Mouse (Mus musculus): Measurements from ENCODE around the gene Nek2. TPM values are rescaled to one million over a fixed set of nuclear protein-coding genes. Genes with fewer than 3 reads are reported as not detected.

The Nek2 gene
- polyA plus RNA-seq (2014; fragmentation: Nextera tagmentation; extraction: Ambion mirVana): 55.6 and 59.5 TPM in 2 replicates

DNA sequence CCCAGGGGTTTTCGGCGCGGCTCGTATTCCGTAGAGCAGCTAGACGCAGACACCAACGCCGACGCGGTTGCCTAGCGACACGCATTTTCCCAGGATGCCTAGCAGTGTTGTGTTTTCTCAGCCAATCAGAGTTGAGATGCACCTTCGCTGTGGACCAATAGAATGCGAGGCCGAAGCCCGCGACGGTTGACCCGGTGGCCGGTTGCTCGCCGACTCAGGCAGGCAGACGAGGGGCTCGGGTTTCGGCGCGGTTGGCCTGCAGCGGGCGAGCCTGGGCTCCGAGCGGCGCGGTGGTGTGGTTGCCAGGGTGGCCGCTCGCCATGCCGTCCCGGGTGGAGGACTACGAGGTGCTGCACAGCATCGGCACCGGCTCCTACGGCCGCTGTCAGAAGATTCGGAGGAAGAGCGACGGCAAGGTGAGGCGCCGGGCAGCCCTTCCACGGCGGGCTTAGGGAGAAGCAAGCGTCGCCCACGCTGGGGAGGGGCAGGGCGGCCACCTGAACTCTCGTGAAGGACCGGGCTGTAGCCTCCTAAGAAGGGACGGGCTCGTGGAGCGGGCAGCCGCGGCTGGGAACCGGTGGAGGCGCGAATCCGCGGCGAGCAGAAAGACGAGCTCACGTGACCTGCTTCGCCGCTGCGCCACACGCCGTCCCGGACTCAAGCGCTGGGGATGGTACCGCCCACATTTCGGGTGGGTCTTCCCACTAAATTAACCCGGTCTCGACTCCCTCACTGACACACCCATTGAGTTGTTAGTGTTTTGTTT, at the start of gene Nek2:
TSS of gene Nek2 (plus strand) at position 119 of the 766 bp plus-strand sequence.
- Histone ChIP-seq H3K27ac (ENCODE audit: low read depth, low read length) (peak within 1 kb of the TSS; percentile 86), H3K4me3 (ENCODE audit: low read depth, low read length) (peak within 1 kb of the TSS; percentile 90), H3K27me3 (ENCODE audit: control insufficient read depth, insufficient read depth, low read length) (no peaks in the 10 kb centered on the region), H3K4me1 (replicated peaks; ENCODE audit: control insufficient read depth, insufficient read depth, low read length) (peaks cover 3% of the 10 kb centered on the region), H3K9ac (ENCODE audit: low read length) (peak within 1 kb of the TSS; percentile 89), H3K36me3 (ENCODE audit: control insufficient read depth, insufficient read depth, low read length) (peaks cover 4% of the 10 kb centered on the region; the same call in 1 of the 2 replicates), H3K4me2 (ENCODE audit: low read depth, low read length, severe bottlenecking) (peak within 1 kb of the TSS; percentile 71), H3K9me3 (ENCODE audit: control insufficient read depth, low read length) (no peaks in the 10 kb centered on the region)
- peak; percentile 94 for ATAC-seq (replicated peaks; ENCODE audit: low FRiP score)
- under 1% methylated on average over 79 of the region's 79 CpGs for WGBS
- peak; percentile 98 for DNase-seq (ENCODE audit: low spot score)

DNA sequence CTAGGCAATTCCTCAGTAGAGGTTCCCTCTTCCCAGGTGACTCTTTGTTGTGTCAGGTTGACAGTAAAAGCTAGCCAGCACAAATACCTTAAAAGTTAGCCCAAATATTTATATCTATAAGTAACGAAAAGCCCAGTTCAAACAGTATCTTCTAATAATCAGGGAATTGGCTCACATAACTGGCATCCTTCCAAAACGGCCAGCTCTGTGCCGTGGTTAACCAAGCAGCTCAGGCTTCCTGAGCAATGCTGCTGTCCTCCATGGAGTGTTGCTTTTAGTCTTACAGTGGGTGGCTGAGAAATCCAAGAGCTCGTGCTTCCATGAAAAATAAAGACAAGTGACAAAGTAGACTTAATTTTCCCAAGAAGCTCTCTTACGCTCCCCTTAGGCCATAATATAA, 47.1 kb upstream of the Nek2 start:
- peaks cover 3% of the 10 kb centered on the region; the same call in 1 of the 2 replicates for H3K36me3 ChIP-seq (ENCODE audit: control insufficient read depth, insufficient read depth, low read length)
- DNase-seq (ENCODE audit: low spot score): no peak

DNA sequence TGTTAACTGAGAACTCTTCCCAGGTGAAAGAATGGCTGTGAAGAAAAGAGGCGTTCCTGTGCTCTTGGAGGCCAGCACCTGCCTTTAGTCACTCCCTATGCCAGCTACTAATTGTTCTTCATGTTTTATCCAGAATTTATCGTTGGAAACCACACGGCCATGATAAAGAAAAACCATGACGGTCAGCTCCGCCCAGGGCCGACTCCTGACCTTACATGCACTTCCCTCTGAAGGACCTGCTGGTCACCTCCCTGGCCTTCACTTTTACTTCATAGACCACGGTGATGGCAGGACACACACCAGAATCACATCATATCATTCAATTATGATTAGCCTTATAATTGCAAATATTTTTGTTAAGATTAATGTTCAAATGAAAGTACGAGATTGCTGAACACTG, 46.1 kb upstream of the Nek2 start:
- DNase-seq (ENCODE audit: low spot score): no peak
- H3K36me3 ChIP-seq (ENCODE audit: control insufficient read depth, insufficient read depth, low read length): peaks cover 3% of the 10 kb centered on the region; the same call in 1 of the 2 replicates
- 89% methylated on average over 8 of the region's 8 CpGs for WGBS
- no peak for ATAC-seq (replicated peaks; ENCODE audit: low FRiP score)
- no peaks in the 10 kb centered on the region for H3K4me1 ChIP-seq (replicated peaks; ENCODE audit: control insufficient read depth, insufficient read depth, low read length)
- H3K27ac ChIP-seq (ENCODE audit: low read depth, low read length): no peak overlapping the region
- H3K9me3 ChIP-seq (ENCODE audit: control insufficient read depth, low read length): no peaks in the 10 kb centered on the region
- H3K4me3 ChIP-seq (ENCODE audit: low read depth, low read length): no peak overlapping the region
- H3K4me2 ChIP-seq (ENCODE audit: low read depth, low read length, severe bottlenecking): no peak overlapping the region
- H3K27me3 ChIP-seq (ENCODE audit: control insufficient read depth, insufficient read depth, low read length): no peaks in the 10 kb centered on the region
- no peak overlapping the region for H3K9ac ChIP-seq (ENCODE audit: low read length)

More for the DNA sequence above, 47.1 kb upstream of the Nek2 start:
- no peaks in the 10 kb centered on the region for H3K4me1 ChIP-seq (replicated peaks; ENCODE audit: control insufficient read depth, insufficient read depth, low read length)
- ATAC-seq (replicated peaks; ENCODE audit: low FRiP score): no peak
- H3K4me2 ChIP-seq (ENCODE audit: low read depth, low read length, severe bottlenecking): no peak overlapping the region
- no peak overlapping the region for H3K9ac ChIP-seq (ENCODE audit: low read length)
- H3K4me3 ChIP-seq (ENCODE audit: low read depth, low read length): no peak overlapping the region
- no peaks in the 10 kb centered on the region for H3K27me3 ChIP-seq (ENCODE audit: control insufficient read depth, insufficient read depth, low read length)
- 87% methylated on average over 5 of the region's 5 CpGs for WGBS
- no peaks in the 10 kb centered on the region for H3K9me3 ChIP-seq (ENCODE audit: control insufficient read depth, low read length)
- no peak overlapping the region for H3K27ac ChIP-seq (ENCODE audit: low read depth, low read length)

DNA sequence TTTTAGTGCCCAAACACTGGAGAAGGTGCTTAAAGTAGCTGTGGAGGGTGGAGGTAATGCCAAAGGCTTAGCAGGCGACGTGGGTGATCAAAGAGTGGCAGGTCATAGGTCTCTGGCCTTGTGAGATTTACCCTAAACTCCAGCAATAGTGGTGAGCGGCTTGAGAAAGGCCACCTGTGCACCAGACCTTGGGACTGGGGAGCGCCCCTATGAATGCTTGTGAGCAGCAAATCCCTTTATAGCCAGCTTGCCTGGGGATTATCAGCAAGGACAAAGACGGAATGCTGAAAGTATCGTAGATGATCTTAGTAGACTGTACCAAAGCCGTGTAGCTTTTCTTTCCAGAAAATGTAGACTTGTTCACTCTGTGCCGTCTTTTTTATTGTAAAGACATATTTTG, 43.7 kb upstream of the Nek2 start:
- no peak overlapping the region for H3K4me3 ChIP-seq (ENCODE audit: low read depth, low read length)
- H3K36me3 ChIP-seq (ENCODE audit: control insufficient read depth, insufficient read depth, low read length): peaks cover 3% of the 10 kb centered on the region; the same call in 1 of the 2 replicates
- WGBS: 60% methylated on average over 8 of the region's 8 CpGs
- no peaks in the 10 kb centered on the region for H3K9me3 ChIP-seq (ENCODE audit: control insufficient read depth, low read length)
- ATAC-seq (replicated peaks; ENCODE audit: low FRiP score) (no peak), DNase-seq (ENCODE audit: low spot score) (no peak)
- no peaks in the 10 kb centered on the region for H3K4me1 ChIP-seq (replicated peaks; ENCODE audit: control insufficient read depth, insufficient read depth, low read length)
- H3K27me3 ChIP-seq (ENCODE audit: control insufficient read depth, insufficient read depth, low read length): no peaks in the 10 kb centered on the region
- H3K4me2 ChIP-seq (ENCODE audit: low read depth, low read length, severe bottlenecking): no peak overlapping the region
- H3K27ac ChIP-seq (ENCODE audit: low read depth, low read length): no peak overlapping the region
- no peak overlapping the region for H3K9ac ChIP-seq (ENCODE audit: low read length)

DNA sequence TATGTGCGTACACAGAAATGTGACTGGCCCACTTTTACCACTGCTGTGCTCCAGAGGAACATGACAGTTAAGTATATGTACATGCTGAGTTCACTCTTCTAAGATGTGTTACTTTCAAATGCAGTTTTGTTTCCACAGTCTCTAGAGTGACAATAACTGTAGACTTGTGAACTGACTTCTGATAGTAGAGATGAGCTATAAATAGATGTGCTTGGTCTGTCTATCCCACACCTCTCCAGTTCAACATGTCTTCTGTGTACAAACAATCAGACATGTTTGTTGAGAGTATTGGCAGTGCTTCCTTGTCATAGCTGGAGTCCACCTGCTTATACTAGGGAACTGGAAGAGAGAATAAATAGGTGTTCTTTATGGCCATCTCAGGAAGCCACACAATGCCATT, 40.8 kb upstream of the Nek2 start:
- ATAC-seq (replicated peaks; ENCODE audit: low FRiP score) (no peak), DNase-seq (ENCODE audit: low spot score) (no peak)
- WGBS: 100% methylated on average over 1 of the region's 1 CpGs
- Histone ChIP-seq H3K4me1 (replicated peaks; ENCODE audit: control insufficient read depth, insufficient read depth, low read length) (no peaks in the 10 kb centered on the region), H3K4me3 (ENCODE audit: low read depth, low read length) (no peak overlapping the region), H3K9ac (ENCODE audit: low read length) (no peak overlapping the region), H3K9me3 (ENCODE audit: control insufficient read depth, low read length) (no peaks in the 10 kb centered on the region), H3K27me3 (ENCODE audit: control insufficient read depth, insufficient read depth, low read length) (no peaks in the 10 kb centered on the region), H3K36me3 (ENCODE audit: control insufficient read depth, insufficient read depth, low read length) (peaks cover 3% of the 10 kb centered on the region; the same call in 1 of the 2 replicates), H3K27ac (ENCODE audit: low read depth, low read length) (no peak overlapping the region), H3K4me2 (ENCODE audit: low read depth, low read length, severe bottlenecking) (no peak overlapping the region)

DNA sequence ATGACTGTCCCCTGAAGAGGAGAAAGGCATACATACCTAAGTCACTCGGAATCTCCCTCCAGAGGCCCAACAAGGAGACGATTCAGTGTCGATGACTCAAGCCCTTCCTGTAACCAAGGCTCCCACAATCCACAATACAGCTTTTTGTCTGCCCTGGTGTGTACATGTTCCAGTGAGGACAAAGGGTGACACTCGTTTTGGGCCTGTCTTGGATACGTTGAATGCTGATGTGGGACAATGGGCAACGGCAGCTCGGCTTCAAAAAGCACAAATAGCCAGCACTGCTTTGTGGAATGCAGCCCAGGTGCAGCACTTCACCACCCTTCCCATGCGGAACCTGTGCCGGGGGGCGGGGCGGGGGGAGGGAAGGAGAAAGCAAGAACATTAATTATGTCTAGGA, 36.1 kb upstream of the Nek2 start:
- Histone ChIP-seq H3K36me3 (ENCODE audit: control insufficient read depth, insufficient read depth, low read length) (no peaks in the 10 kb centered on the region), H3K9ac (ENCODE audit: low read length) (no peak overlapping the region), H3K27ac (ENCODE audit: low read depth, low read length) (no peak overlapping the region), H3K4me3 (ENCODE audit: low read depth, low read length) (no peak overlapping the region), H3K4me1 (replicated peaks; ENCODE audit: control insufficient read depth, insufficient read depth, low read length) (no peaks in the 10 kb centered on the region), H3K9me3 (ENCODE audit: control insufficient read depth, low read length) (no peaks in the 10 kb centered on the region; the same call in 1 of the 2 replicates), H3K27me3 (ENCODE audit: control insufficient read depth, insufficient read depth, low read length) (no peaks in the 10 kb centered on the region), H3K4me2 (ENCODE audit: low read depth, low read length, severe bottlenecking) (no peak overlapping the region)
- DNase-seq (ENCODE audit: low spot score) (no peak), ATAC-seq (replicated peaks; ENCODE audit: low FRiP score) (no peak)
- WGBS: 69% methylated on average over 11 of the region's 11 CpGs

DNA sequence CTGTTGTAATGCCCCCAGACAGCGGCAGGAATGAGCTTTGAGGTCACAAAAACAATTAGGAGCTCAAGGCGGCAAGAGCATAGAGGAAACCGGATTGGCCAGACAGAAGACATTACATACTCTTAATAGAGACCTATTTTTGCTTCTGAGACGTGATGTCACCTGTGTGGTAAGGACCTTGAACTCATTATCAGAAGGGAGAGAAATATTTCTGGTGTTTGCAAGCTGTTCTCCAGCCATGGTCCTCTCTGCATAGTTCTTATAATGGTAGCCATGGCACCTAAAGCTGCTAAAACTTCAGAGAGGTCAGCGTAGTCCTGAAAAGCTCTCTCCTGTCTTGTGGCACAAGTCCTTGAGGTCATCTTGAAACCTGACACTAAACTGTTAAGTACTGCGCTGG, 35.0 kb upstream of the Nek2 start:
- ATAC-seq (replicated peaks; ENCODE audit: low FRiP score) (no peak), DNase-seq (ENCODE audit: low spot score) (no peak)
- Histone ChIP-seq H3K36me3 (ENCODE audit: control insufficient read depth, insufficient read depth, low read length) (no peaks in the 10 kb centered on the region), H3K4me1 (replicated peaks; ENCODE audit: control insufficient read depth, insufficient read depth, low read length) (no peaks in the 10 kb centered on the region), H3K4me2 (ENCODE audit: low read depth, low read length, severe bottlenecking) (no peak overlapping the region), H3K27ac (ENCODE audit: low read depth, low read length) (no peak overlapping the region), H3K9me3 (ENCODE audit: control insufficient read depth, low read length) (no peaks in the 10 kb centered on the region; the same call in 1 of the 2 replicates), H3K4me3 (ENCODE audit: low read depth, low read length) (no peak overlapping the region), H3K9ac (ENCODE audit: low read length) (no peak overlapping the region), H3K27me3 (ENCODE audit: control insufficient read depth, insufficient read depth, low read length) (no peaks in the 10 kb centered on the region)
- 66% methylated on average over 6 of the region's 6 CpGs for WGBS

DNA sequence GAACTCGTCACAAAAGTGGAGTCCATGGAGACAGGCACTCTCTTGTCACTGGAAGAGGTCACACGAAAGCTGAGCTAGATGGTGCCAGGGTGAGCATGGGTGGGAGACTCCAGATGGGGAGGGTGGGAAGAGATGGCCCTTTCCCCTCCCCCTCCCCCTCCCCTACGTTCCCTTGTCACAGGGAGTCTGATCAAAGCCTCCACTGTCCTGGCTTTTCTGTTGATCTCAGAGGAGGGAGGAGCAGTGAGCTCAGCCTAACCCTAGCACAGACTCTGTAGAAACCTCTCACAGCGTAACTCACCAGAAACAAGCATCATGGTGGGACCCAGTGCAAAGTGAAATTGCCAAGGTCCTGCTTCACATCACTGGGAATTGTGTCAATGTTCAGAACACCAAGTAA, 33.9 kb upstream of the Nek2 start:
- no peak overlapping the region for H3K4me3 ChIP-seq (ENCODE audit: low read depth, low read length)
- no peaks in the 10 kb centered on the region for H3K27me3 ChIP-seq (ENCODE audit: control insufficient read depth, insufficient read depth, low read length)
- H3K27ac ChIP-seq (ENCODE audit: low read depth, low read length): no peak overlapping the region
- DNase-seq (ENCODE audit: low spot score) (no peak), ATAC-seq (replicated peaks; ENCODE audit: low FRiP score) (no peak)
- H3K9ac ChIP-seq (ENCODE audit: low read length): no peak overlapping the region
- H3K36me3 ChIP-seq (ENCODE audit: control insufficient read depth, insufficient read depth, low read length): no peaks in the 10 kb centered on the region
- no peaks in the 10 kb centered on the region for H3K4me1 ChIP-seq (replicated peaks; ENCODE audit: control insufficient read depth, insufficient read depth, low read length)
- H3K9me3 ChIP-seq (ENCODE audit: control insufficient read depth, low read length): no peaks in the 10 kb centered on the region; the same call in 1 of the 2 replicates
- H3K4me2 ChIP-seq (ENCODE audit: low read depth, low read length, severe bottlenecking): no peak overlapping the region
- 50% methylated on average over 4 of the region's 4 CpGs for WGBS

DNA sequence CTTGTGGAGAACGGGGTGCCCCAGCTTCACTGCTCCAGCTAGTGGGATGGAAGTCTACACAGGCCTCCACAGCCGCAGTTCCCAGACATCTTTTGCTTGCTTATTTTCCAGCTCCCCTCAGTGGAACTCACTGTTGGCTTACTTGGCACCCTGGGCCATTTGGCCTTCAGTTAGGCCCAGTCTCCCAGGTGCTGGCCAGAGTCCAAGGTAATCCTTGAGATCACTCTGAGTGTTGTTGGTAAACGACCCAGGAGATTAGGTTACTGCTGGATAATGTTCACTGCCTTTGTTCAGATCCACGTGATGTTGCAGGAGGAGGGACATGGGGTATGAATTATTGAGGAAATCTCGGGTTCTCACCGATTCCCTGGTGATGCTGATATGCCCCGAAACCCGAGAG, 28.3 kb upstream of the Nek2 start:
- WGBS: 82% methylated on average over 8 of the region's 8 CpGs
- H3K27me3 ChIP-seq (ENCODE audit: control insufficient read depth, insufficient read depth, low read length): no peaks in the 10 kb centered on the region
- H3K4me3 ChIP-seq (ENCODE audit: low read depth, low read length): no peak overlapping the region
- H3K4me1 ChIP-seq (replicated peaks; ENCODE audit: control insufficient read depth, insufficient read depth, low read length): no peaks in the 10 kb centered on the region
- ATAC-seq (replicated peaks; ENCODE audit: low FRiP score) (no peak), DNase-seq (ENCODE audit: low spot score) (no peak)
- H3K4me2 ChIP-seq (ENCODE audit: low read depth, low read length, severe bottlenecking): no peak overlapping the region
- no peak overlapping the region for H3K9ac ChIP-seq (ENCODE audit: low read length)
- no peaks in the 10 kb centered on the region for H3K36me3 ChIP-seq (ENCODE audit: control insufficient read depth, insufficient read depth, low read length)
- no peaks in the 10 kb centered on the region; the same call in 1 of the 2 replicates for H3K9me3 ChIP-seq (ENCODE audit: control insufficient read depth, low read length)
- no peak overlapping the region for H3K27ac ChIP-seq (ENCODE audit: low read depth, low read length)
